Mouse (Mus musculus) monocyte, adult 5-6 weeks (primary cell): ENCODE results near the gene Gtf3a. TPM values are rescaled to one million over a fixed set of nuclear protein-coding genes. Genes with fewer than 3 reads are reported as not detected.
"Not testable (repeated sequence)": the region's sequence is repeated elsewhere in the genome, so short reads cannot be mapped to it uniquely, and the experiment has no call there.

ENCODE experiments used
- ATAC-seq: fragments of 153-309, 156-312 bp; replicated peaks from 2 replicates; pipeline ENCODE4 v1.8.0; 2017; ENCODE audit warnings: mild to moderate bottlenecking; ENCODE audit not compliant: low TSS enrichment, insufficient number of reproducible peaks, severe bottlenecking, poor library complexity, low FRiP score
- total RNA-seq: library from RNA; stranded (forward); fragments of 200-1000, 200-491, 200-594 nt; gene quantifications from 3 replicates; pipeline ENCODE4 v1.2.3, GENCODE M21; 2017

Gtf3a gene
- total RNA-seq = 86.3 to 99.1 TPM (median 88.2 TPM) in 3 replicates

DNA sequence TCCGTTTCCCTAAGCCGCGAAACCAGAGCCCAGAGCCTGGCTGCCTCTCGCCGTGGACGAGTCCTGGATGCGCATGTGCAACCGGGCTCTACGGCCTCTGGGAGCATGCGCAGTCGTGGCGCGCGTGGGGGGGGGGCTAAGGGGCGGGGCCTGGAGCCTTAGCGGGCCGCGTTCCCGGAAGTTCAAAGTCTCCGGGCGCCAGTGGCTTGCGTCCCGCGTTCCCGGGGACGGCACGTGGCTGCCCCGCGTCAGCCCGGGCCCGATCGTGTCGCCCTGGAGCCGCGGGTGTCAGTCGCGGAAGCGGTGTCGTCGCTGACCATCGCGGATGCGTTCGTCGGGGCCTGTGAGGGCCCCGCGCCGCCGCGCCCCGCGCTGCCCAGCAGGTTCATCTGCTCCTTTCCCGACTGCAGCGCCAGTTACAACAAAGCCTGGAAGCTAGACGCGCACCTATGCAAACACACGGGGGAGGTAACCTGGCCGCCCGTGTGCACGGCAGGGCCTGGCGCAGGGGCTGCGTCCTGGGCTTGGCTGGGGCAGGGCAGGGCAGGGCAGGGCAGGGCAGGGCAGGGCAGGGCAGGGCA is at the start of gene Gtf3a:
Gtf3a (plus strand) TSS at position 150 of the 581 bp plus-strand sequence.
- ATAC-seq = peak; percentile 83

DNA sequence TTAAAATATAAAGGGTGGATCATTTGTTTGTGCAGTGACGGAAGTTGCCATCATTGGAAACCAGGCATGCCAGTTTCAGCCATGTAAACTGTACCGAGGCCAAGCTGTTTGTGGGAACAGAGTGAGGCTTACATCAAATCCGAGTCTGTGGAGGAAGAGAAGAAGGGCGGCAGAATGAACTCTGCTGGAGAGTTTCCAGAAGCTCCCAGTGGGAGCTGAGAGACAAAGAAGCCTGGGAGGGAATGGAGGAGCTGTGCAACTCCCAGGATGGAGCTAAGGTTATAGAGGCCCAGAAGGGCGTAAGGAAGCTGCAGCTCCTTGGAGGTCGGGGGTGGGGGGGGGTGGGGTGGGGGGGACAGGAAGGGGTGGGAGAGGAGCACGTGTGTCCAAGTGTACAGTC is 48.1 kb upstream of the Gtf3a start:
- ATAC-seq = no peak

DNA sequence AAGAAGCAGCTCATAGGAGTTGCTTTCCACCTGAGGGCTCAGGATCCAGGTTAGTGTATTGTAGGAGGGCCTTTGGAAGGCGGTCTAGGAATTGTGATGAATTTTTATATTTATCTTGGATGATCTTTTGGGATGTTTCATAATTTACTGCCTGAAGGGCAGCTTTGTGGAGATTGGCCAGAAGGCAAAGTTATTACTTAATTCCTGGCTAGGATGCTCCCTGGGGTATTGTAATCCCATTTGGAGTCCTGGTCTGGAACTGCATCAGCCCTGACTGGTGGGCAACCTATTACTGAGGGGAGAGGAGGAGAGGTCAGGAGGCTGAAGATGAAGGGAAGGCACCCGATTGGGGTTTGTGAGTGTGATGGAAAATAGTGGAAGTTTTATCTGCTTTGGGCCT is 47.0 kb upstream of the Gtf3a start:
- no peak for ATAC-seq

DNA sequence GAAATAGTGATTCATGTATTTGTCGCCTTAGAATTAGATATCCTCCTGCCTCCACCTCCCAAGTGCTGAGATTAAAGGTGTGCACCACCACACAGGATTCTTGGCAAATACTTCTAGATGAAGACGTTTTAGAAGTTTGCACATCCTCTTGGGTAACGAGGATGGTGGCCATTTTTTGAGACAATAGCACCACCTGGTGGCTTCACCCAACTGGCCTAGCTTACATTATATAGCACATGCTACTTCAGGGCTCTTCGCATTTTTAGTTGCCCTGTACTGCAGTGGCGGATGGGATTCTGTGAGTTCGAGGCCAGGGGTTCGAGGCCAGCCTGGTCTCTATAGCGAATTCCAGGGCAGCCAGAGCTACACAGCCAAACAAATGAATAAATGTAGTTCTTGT is 44.1 kb upstream of the Gtf3a start:
- ATAC-seq = peak; percentile 61

DNA sequence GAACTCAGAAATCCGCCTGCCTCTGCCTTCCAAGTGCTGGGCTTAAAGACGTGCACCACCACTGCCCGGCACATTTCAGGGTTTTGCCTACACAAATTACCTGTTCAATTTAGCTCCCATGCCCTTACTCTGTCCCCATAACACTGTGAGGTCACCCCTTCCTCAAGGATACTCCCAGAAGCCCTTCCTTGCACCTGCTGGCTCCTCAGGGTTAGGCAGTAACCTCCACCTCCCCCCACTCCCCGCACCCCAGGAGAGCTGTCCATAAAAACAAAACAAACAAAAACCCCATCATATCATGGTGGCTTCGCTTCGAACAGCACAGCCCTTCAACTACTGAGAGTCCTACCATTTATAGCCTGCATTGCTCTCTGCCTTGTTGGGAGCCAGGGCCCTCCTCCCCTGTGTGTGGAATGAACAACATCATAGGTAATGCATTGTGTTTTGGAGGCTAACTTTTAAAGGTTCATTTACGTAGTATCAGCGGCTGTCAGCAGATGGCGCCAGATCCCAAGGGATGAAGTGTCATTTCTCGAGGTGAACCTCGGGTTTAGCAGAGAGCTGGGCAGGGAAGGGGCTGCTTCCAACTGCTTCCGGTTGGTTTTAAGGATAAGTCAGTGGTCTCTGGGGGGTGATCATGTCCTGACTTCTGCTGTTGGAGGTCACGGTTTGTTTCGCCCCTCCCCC is 42.8 kb upstream of the Gtf3a start:
- peak; percentile 69 for ATAC-seq

DNA sequence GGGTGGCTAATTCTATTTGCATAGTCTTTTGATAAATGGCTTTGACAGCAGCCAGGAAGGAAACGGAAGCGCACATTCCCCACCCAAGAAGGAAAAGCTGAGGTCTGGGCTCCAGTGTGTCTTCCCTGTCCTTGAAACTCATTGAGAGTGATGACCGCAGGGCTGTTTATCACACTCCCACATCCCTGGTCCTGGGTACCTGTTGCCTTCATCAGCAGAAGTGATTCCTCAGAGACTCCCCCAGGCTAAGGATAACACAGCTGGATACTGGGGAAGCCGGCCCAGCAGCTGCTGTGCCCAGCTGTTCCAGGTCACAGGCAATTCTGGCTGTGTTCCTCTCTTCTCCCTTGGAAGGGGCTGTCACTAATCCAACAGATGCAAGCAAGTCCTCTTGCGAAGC is 40.9 kb upstream of the Gtf3a start:
- no peak for ATAC-seq

DNA sequence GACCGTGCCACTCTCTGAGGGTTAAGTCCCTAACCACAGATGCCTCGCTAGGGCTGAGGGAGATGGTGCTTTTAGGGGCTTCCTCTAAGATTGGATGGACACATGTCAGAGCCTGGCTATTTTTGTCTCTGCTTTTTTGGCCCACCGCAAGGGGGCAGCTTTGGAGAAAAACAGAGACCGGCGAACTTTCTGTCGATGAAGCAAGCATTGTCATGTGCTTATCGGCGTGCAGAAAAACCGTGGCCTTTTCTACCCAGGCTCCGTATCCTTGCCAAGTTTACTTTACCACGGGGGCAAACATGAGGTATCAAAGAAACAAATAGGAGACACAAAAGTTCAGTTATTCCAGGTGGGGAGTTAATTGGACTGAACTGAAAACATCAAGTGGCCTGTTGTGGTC is 39.8 kb upstream of the Gtf3a start:
- no peak for ATAC-seq

DNA sequence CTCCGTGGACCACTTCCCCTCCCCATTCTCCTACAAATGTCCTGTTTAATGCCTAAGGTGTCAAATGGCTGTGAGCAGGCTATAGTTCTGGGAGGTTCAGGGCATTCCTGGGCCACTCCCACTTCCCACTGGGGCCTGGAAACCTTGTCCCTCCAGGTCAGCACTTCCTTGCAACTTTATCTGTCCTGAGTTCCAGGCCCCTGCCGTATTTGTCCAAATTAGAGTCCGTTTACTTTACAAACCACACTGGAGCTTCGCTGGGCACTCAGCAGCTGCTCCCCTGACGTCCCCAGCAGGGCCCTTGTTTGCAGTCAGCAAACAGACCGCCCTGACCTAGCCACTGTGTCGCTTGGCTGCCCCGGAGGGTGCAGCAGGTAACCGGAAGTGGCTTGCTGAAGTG is 36.3 kb upstream of the Gtf3a start:
- no peak for ATAC-seq

DNA sequence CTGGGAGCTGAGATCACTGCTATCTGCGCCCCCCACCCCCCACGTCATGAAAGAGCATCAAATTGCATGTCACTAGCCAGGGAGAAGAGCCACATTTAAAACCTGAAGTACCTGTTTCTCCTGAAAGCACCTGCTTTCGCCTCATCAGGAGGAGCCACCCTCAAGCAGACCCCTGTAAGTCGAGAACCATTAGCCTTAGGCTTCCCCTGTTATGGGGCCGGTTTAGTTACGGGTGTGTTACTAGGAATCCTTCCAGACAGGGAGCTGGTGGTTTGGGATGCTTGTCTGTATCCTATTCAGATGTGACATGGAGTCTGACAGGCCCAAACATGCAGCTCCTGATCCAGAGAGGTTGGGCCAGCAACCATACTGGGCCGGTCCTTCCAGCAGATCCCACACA is 35.1 kb upstream of the Gtf3a start:
- no peak for ATAC-seq

DNA sequence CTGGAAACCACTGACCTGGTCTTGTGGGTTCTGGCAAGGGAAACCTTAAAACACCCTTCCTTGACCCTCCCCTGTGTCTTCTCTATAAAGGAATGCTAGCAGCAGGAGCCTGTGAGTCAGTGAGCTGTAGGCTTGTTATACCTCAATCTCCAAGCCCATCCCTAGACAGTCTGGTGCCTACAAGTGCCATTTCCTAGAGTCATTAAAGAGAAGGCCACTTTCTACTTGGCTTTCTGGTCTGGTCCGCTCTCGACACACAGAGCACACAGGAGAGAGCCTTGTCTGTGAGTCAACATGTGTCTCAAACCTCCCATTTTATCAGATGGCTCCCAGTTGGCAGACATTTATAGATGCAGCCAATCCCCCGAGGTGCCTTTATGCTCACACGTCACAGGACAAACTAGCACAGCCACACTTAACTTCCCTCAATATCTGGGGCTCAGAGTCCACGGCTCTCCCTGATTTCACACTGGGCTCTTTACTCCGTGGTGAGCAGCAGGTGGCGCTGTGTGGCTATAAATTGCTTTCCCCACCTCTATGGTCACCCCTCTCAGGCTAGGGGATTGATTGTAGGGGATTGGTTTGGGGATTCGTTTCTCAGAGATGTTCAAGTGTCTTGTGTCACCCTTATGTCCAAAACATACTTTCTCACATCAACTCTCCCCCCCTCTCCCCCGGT is 34.2 kb upstream of the Gtf3a start:
- 0 out of 2 replicates have a peak, but pooled peaks have one; percentile 45 for ATAC-seq

DNA sequence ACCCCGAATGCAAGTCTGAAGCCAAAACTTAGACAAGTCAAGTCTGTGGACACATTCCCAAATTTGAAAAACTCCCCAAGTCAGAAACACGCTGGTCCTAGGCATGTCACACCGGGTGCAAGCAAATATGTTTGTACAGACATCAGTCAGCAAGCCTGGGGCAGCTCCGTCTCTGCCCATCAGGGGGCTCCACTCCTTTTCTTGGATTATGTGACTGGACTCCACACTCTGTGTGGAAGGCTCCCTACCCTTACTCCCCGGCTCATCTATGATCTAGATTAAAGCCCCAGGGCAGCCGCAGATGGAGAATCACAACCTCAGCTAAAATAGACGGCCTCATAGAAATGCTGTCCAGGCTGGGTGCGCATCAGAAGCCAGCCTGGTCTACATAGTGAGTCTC is 32.2 kb upstream of the Gtf3a start:
- no peak for ATAC-seq

DNA sequence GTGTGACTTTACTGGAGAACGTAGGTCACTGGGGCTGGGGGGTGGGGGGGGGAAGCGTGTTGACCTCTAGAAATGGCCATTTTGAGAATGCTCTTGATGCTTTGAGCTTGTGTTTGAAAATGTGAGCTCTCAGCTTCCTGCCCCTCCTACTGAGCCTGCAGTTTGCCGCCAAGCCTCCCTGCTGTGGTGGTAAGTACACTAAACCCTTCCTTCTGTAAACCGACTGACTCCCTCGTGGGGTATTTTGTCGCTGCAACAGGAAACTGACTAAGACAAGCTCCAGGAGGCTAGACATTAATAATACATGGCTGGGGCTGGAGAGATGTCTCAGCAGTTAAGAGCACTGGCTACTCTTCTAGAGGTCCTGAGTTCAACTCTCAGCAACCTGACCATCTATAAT is 31.7 kb upstream of the Gtf3a start:
- no peak for ATAC-seq

DNA sequence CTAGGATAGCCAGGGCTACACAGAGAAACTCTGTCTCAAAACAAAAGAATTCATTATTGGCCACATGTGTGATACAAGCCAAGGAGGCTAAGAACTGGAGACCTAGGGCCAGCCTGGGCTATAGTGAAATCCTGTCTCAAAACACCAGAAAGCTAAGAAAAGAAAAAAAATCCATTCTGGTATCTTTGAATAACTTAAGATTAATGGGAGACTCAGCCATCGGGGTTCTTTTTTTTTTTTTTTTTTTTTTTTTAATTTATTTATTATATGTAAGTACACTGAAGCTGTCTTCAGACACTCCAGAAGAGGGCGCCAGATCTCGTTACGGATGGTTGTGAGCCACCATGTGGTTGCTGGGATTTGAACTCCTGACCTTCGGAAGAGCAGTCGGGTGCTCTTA is 31.1 kb upstream of the Gtf3a start:
- ATAC-seq = not testable (repeated sequence)

DNA sequence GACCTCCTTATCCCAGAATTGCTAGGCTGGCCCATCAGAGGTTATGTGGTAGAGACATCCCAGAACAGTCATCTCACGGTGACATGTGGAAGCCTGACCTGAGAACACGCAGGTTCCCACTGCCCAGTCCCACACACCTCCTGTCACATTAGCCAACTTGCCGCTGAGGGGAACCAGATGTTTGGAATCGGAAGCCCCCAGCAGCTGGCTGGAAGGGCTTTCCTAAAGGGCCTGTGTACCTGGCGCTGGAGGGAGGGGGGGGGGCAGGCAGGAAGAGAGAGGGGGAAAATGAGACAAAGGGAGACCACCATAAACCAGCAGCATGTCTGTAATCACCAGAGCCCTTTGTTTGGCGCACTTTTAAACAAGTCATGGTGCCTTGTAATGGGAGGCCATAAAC is 28.6 kb upstream of the Gtf3a start:
- no peak for ATAC-seq

DNA sequence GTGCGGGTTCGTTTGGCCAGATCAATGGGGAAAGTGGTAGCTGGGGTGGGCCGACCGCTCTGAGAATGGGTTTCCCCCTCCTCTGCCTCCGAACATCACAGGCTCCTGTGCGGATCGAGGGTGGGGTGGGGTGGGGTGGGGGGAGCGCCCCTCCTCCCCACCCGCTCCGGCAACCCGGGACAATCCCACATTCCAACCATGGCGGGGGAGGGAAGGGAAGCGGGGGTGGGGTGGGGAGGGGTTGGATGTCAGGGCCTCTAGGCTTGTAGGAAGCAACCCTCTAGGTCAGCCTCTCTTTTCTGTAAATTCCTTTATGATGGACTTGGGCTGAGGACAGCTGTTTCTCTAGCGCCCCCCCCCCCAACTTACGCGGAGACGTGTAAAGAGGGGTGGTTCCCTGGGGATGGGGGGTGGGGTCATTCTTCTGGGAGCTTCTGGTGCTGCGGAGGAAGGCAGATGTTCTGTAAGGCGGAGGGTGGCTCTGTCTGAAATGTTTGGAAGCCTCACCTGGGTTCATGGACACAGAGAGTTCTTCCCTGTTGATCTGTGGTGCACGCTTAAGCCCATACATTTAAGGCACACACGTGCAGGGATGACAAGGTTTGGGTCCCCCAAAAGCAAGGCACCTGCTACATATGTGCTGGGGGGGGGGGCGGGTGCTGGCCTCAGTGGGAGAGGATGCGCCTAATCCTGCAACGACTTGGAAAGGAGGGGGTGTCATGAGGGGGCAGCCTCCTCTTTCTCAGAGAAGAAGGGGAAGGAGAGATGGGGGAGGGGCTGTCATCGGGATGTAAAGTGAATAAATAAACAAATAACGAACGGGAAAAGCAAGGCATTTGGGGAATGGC is 27.9 kb upstream of the Gtf3a start:
- no peak for ATAC-seq

DNA sequence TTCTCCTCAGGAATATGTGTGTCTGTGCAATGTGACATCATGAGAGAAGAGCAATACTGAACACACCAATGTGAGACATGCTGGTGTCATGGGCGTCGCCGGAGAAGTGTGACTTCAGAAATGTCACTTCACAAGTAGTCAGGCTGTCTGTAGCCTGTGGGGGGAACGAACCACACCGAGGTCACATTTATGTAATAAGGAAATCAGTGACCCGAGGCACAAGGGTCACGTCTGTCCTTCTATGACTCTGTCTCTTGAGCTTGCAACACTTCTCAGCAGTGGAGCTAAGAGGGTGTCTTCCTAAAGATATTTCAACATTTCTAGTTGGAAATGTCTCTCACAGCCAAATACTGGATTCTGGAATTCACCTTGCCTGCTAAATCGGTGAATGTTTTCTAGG is 27.2 kb upstream of the Gtf3a start:
- 0 out of 2 replicates have a peak, but pooled peaks have one; percentile 17 for ATAC-seq

DNA sequence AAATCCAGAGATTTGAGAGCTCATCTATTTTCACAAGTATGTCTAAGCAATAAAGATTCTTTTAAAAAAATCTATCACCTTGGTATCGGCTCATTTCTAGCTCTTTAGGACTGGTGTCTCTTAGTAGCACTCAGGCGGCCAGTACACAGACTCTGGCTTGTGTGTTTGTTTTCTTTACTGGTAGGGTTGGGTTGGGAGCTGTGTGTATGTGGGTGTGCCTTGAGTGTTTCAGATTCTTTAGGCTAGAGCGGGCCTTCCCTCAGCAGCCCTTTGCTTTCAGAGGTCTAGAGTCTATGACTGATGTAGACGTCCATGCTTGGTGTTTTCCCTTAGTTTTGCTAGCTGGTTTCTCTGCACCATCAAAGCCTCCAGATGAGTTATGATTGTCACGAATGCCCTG is 24.9 kb upstream of the Gtf3a start:
- ATAC-seq = no peak

DNA sequence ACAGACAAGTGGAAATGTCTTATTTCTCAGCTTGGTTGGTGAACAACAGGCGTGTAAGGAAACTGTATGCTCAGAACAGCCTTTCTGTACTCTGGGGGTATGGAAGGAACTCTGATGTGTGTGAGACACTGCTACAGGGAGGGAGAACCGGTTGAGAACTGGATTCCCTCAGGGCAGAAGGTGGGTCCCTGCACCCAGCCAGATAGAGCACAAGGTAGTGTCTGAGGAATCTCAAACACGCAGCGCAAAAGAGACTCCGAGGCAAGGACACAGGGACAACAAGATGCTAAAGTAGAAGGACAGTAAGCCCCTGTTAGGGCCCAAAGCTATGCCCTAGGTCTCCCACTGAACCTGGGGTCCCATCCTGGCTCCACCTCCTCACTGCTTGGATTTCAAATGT is 21.8 kb upstream of the Gtf3a start:
- no peak for ATAC-seq

DNA sequence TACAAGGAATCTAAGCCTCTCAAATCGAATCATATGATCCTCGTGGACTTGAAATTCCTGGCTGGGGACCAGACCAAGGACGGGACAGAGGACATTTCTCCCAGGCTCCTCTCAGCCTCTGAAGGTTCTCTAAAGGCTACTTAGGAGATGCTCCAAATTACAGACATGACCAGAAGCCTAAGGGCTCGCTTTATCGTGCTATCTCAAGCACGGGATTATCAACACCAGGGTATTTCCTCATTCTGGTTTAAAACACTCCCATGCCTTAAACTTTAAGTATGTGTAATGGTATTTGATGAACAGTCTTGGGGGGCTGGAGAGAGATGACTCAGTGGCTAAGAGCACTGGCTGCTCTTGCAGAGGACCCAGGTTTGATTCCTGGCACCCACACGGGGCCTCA is 17.0 kb upstream of the Gtf3a start:
- ATAC-seq = no peak
